Mouse (Mus musculus) mesoderm, embryonic 11.5 days (tissue): Measurements from ENCODE around the gene Olfr981.
"Not testable (repeated sequence)": the region's sequence is repeated elsewhere in the genome, so short reads cannot be mapped to it uniquely, and the experiment has no call there.

Experiments used
- DNase-seq: peaks from one replicate; pipeline ENCODE4 v3.0.0-alpha.2; 2012; ENCODE audit warnings: low read depth, low spot score

Olfr981 gene

DNA sequence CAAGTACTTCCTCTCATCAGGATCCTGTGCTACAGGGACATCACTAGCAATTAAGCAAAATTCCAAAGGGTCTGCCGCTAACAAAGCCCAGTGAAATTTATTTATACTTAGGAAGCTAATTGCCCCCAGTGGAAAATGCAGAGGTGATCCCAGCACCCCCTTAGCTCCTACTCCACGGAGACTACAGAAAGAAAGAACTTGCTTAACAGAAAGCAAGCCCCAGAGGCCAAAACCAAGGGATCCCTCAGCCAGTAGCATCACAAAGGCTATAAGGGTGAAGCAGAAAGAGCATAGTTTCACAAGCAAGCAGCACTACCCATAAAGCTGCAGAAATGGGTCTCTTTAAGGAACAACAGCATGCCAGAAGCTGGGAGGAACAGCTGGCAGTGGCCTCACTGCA, at the start of gene Olfr981:
Olfr981 (plus strand) TSS at position 301 of the 400 bp plus-strand sequence.
- DNase-seq = no peak

DNA sequence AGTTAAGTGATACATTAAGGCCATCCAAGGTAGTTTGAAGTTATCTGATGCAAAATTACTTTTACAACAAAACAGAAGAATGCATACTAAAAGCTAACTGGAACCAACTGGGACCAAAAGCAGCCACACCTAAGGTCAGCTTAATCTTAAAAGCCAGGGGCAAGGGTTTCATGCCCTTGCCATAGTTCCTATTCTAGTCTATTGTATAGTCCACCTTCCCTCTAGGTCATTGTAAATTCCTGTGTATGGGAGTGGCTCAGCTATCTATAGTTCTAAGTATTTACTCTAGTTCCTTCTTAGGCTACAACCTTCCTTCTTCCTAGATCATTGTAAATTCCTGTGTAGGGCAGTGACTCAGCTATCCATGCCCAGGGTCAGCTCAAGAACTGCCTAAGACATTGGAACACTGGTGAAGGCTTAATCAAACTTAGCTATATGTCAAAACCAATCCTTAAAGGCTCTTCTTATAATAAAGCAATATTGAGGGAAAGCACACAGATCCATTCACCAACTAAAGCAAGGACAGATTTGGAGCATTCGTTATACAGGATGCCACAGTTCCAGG, 44.6 kb upstream of the Olfr981 start:
- DNase-seq = not testable (repeated sequence)

GRCm38 (mm10) chr9:39991813-39992212, 29.5 kb upstream of the Olfr981 start, which contains the start of gene Olfr978:
Gene Olfr978, plus strand, starts transcription at chr9:39992113.
- no peak for DNase-seq

GRCm38 (mm10) chr9:40003365-40003764, 17.9 kb upstream of the Olfr981 start, which contains the start of gene Olfr979:
Gene Olfr979, minus strand, starts transcription at chr9:40003465.
- no peak for DNase-seq

GRCm38 (mm10) chr9:40009482-40009881, 11.8 kb upstream of the Olfr981 start, which contains the start of gene Olfr980:
Gene Olfr980, minus strand, starts transcription at chr9:40009582.
- no peak for DNase-seq

DNA sequence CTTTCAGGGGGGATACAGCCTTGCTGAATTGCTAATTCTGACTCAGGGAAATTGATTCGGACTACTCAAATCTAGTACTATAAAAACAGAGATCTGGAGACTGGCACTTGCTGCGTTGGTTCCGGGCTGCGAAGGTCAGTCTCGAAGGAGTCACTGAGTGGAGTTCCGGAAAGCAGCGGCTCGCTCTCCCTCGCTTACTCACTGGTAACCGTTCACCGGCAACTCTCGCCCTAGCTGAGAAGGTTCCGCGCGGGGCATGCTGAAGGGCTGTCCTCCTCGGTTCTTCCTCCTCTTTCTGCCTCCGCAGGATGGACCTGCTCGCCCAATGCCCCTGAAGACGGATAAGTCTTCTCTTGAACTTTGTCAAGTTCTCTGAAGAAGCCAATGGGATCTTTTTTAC, 28.9 kb downstream of the Olfr981 start:
- DNase-seq = no peak

DNA sequence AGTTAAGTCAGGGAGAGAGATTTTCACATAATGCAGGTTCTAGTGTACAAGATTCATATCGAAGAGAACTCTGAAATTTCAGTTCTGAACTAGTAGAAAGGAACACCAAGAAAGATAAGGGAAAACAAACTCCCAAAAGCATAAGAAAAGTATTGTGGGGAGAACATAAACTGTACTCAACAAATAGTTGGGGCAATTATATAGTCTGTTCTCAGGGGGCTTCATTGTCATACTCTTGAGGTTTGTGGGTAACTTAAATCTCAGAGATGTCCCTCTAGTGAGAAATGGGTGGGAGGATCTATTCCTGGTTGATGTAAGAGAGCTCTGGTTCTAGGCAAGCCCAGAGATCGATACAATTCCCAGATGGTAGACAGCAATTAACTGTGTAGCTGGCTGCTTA, 52.3 kb downstream of the Olfr981 start, which contains the start of gene Olfr982:
Olfr982 (plus strand) TSS at position 301 of the 400 bp plus-strand sequence.
- no peak for DNase-seq
